Mouse (Mus musculus): ENCODE measurements at regions not wholly inside any gene's neighbourhood (a gene's known extent, or its start where the extent isn't known, plus 50 kb on each side); places are given as distances from the start of the nearest gene placed in this dataset.

DNA sequence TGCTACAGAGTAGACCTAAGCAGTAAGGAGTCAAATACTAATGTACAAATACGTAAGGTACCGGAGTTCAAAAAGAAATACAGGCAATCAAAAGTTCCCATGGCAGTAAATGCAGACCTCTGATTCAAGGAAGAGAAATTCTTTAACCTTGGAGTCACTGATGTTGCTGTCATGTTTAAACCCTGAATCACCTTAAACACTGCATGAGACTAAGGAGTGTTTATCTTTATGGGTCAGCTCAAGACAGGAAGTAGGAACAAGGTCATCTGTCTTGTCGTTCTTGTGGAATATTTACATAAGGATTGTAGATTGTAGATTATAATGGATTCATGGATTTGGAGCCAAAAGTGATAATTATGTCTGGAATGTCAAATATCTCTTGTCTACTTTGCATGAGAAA lies 1708.7 kb upstream of the Slc10a2 start:
- DNase-seq (ENCODE audit: low spot score in 2 of 2) = no peak

DNA sequence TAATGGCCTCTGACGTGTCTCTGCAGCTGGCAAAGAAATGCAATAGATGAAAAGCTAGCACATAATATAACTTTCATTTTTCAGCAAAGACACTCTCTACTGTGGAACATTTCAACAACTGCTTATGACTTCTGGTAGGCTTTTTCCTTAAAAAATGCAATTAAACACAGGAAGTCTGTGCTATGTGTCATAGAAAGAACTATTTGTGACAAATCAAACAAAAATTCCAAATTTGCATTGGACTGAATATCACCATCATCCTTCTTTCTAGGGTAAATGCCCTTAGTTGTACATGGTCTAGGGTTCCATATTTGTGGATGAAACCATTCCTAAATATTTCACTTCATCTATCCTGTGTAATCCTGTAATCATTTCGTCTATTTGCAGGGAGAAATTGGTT lies 1702.0 kb upstream of the Slc10a2 start:
- DNase-seq (ENCODE audit: low spot score in 2 of 2) = no peak

DNA sequence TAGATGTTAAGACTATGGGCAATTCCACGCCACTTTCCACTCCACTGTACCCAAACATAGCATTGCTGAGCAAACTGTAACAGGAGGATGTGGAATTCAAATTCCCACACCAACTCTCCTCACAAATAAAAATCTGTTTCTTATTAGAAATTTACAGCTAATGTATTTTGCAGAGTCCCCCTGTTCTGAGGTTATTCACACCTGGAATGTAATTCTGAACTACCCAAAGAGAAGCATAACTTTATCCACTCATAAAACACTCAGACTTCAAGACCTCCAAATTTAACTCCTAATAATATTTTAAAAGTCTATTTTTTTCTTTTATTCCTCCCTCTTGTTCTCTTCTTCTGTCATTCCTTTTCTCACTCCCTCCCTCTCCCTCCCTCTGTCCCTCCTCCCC lies 1698.0 kb upstream of the Slc10a2 start:
- DNase-seq (ENCODE audit: low spot score in 2 of 2) = no peak

DNA sequence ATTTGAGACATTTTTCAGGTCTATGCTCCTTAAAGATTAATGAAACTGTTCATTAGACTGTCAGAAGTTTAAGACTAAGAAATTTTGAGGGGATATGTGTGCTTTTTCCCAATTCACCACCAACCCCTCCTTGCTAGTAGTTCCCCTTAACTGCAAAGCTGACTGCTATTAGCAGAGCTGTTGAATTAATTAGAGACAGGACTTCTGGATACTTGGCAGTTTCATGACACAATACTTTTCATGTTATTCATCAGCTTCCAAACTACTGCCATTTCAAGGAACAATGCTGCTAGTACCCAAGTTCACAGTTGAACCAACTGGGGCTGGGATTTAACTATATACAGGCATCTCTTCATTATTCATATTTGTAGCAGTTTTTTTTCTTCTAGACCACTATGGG lies 1695.9 kb upstream of the Slc10a2 start:
- no peak for DNase-seq (ENCODE audit: low spot score in 2 of 2)

DNA sequence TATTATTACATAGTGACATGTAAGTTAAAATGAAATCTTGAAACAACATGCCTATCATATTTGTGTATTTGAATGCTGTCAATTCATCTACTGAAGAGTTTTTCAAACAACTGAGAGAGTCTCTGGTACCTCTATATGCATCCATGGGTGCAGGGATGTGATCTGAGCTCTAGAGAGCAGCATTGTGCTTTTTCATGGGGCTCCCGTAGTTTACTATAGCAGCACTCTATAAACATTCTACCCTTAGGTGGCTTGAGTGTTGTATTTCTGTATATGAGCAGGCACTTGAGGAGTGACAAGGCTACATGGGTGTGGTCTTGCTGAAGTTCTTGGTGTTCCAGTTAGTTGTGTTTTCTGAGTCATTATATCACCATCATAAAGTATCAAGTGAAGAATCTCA lies 1683.9 kb upstream of the Slc10a2 start:
- no peak for DNase-seq (ENCODE audit: low spot score in 2 of 2)

DNA sequence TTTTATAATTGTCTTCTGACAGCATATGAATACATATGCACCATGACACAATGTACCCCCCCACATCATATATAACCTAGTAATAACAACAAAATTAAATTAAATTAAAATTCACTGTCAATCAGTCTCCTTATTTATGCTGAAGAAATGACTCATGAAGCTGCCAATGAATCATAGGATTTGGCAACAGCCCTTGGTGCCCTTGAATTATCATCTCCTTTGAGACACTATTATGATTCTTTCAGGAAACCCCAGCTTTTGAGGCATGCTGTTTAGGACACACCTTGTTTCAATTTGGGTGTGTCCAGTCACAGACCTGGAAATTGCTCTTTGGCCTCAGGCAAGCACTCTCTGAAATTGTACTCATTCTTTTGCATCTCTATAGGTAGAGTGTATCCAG lies 1675.8 kb upstream of the Slc10a2 start:
- DNase-seq (ENCODE audit: low spot score in 2 of 2) = no peak

DNA sequence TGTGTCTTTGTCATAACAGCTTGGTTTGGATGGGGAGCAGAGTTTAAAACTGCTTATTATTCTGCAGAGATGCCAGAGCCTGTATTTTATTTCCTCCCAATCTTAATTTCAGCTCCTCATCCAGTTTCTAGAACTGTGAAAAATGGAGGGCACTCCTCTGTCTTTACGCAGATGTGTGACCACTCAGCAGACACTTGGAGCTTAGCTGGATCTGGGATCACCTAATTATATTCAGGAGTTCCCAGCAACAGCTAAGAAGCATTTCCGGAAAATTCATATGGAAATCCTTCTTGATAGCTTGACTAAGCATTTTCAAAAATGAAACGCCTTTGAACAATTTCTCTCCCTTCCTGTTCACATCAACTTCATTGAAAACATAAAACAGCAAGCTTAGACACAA lies 1670.0 kb upstream of the Slc10a2 start:
- no peak for DNase-seq (ENCODE audit: low spot score in 2 of 2)

DNA sequence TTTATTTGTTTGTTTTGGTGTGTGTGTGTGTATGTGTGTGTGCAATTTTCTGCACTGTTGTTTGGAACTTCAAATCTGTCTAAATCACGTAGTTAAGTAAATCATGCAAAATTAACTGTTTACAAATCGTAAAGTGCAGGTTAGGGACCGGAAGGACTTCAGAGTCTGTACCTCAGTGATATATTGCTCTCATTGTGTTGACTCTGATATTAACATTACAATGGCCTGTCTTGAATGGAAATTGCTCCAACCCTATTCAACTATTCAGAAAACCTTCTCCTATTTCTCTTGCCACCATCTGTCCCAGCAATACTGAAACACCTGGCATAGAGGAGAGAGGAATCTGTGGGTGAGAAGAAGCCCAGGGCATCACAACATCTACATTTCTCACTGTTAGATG lies 1624.4 kb upstream of the Slc10a2 start:
- no peak for DNase-seq (ENCODE audit: low spot score in 2 of 2)

- no peak for DNase-seq (ENCODE audit: low spot score in 2 of 2)
Measured at GRCm38 (mm10) chr8:6708886-6709449, 1603.8 kb upstream of the Slc10a2 start.

DNA sequence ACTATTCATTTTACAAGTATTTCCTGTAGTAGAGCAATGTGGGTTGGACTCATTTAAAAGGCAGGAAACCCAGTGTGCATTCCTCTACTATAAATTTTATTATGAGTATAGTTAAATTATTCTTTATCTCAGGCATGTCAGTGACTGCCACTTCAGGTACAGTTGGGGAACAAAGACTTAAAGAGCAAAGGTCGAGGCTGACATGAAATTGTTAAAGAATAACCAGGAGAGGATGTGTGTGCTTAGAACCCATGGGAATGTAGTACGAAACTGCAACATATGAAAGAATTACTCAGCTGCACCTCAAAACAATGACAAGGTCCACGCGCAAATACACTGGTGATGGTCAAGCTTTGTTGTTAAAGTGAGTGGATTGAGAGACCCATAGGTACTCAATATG lies 1583.4 kb upstream of the Slc10a2 start:
- no peak for DNase-seq (ENCODE audit: low spot score in 2 of 2)

- DNase-seq (ENCODE audit: low spot score in 2 of 2) = no peak
Measured at GRCm38 (mm10) chr8:6658860-6659259, 1553.7 kb upstream of the Slc10a2 start.

DNA sequence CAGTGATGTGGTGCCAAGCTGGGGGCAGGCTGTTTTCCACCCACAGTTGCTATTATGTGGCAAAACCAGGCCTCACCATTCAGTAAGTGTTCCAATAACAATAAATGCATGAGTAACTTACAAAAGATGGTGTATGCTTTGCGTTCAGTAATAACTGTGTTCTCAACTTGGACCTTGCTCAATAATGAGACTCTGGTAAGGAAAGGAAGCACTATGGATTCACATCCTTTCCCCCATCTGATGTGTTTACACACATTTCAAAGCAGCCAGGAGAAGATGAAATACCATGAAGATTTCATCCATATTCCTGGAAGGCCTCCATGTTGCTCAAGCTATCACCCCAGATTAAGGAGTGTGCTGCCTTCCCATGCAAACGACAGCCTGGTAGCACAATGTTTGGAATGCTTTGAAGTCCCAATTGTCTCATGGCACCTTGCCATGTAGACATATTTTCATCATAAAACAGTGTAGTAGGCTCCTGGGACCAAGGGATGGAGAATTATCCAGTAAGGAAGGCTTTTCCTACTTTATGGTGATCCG lies 1552.4 kb upstream of the Slc10a2 start:
- no peak for DNase-seq (ENCODE audit: low spot score in 2 of 2)

DNA sequence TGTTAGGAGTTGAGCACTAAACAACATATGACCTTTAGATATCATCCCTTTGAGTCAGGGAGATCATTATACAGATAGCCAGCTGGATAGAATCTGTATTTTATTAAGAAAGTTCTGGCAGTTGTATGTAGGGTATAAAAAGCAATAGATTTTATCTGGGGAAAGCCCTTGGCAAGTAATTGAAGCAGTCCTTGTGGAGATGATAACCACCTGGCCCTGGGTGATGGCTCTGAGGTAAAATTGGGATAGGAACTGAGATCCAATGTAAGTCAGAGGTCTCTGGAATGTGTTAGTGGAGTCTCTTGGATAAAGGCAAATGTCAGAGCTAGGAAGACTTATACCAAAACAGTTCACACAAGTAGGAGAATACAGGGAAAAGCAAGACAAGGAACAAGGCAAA lies 1547.0 kb upstream of the Slc10a2 start:
- no peak for DNase-seq (ENCODE audit: low spot score in 2 of 2)

DNA sequence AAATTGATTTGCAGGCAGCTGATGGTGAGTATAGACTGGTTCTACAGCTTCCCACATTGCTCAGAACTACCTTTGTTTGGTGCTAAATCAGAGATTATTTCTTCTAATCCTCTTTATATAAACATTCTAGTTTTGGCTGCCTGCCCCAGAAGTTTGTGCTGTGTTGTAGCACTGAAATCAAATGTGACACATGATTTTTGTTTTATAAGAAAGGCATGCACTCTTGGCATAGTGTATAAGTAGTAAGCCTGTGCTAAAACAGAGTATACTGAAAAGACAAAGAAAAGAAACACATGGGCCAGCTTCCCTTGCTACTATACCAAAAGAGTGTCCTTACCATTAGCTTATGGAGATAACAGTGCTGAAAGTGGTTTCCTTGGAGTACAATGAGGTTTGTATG lies 1542.9 kb upstream of the Slc10a2 start:
- no peak for DNase-seq (ENCODE audit: low spot score in 2 of 2)

DNA sequence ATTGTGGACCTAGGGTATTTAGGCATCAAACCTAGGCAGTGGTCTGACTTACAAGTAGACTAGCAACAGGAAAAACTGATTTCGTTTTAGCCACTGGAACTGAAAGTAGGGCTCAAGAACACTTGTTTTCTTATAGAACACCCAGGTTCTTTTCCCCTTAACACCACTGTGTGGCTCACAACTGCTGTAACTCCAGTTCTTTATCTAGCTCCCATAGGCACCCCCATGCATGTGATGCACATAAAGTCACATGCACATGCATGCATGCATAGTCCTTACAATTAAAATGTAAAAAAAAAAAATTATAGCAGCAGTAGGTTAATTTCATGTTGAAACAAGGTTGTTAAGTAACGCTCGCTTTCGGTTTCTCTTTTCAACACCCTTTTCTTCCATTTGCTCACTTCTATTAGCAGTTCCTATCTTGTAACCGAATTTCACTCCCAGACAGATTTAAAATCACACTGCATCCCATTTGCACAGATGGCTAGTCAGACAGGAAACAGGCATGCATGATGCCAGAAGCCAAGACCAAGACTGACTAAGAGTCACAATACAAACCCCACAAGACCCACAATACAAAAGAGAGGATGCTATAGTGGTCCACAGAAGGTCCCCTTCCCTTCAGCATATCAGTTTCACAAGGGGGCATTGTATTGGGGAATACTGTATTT lies 1540.3 kb upstream of the Slc10a2 start:
- DNase-seq (ENCODE audit: low spot score in 2 of 2) = no peak

- no peak for DNase-seq (ENCODE audit: low spot score in 2 of 2)
Measured at GRCm38 (mm10) chr8:6644396-6644795, 1539.2 kb upstream of the Slc10a2 start.

DNA sequence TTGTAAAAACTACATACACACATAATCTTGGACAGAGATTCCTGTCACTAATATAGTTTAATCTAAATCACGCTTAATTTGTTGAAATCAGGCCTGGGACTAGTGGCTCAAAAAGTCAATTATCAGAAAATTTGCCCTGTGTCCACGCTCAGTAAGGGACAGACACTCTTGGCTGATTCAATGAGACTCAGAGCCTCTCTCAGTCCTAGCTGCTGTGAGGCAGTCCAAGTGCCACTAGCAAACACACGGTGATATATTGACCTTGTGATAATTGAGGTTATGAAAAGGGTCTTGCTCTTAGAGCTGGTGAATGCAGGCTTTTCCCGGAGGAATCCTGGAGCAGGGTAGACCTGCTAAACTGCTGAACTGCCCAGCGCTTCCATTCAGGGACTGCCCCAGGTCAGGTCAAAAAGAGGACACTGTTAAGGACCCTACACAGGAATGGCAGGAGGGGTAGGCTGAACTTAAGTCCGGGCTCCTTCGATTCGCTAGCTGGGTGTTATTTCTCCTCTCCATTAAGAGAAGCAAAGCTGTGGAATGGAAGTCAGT lies 1521.9 kb upstream of the Slc10a2 start:
- no peak for DNase-seq (ENCODE audit: low spot score in 2 of 2)

GRCm38 (mm10) chr8:6608891-6609290 lies 1503.7 kb upstream of the Slc10a2 start:
- DNase-seq (ENCODE audit: low spot score in 2 of 2) = no peak

GRCm38 (mm10) chr8:6606854-6607535 lies 1501.8 kb upstream of the Slc10a2 start:
- no peak for DNase-seq (ENCODE audit: low spot score in 2 of 2)

GRCm38 (mm10) chr8:6604232-6604804 lies 1499.2 kb upstream of the Slc10a2 start:
- DNase-seq (ENCODE audit: low spot score in 2 of 2) = no peak

GRCm38 (mm10) chr8:6590146-6590545 lies 1485.0 kb upstream of the Slc10a2 start:
- DNase-seq (ENCODE audit: low spot score in 2 of 2) = no peak
